Mouse (Mus musculus) regulatory T cell (primary cell): ENCODE results near the gene Ubtf.
"Not testable (repeated sequence)": the region's sequence is repeated elsewhere in the genome, so short reads cannot be mapped to it uniquely, and the experiment has no call there.

ENCODE experiments used
- in situ Hi-C: fragments of 300-600 bp; cut with MboI, MseI; formaldehyde crosslinking; loops from one replicate; pipeline ENCODE4 v1.15.1; 2025; ENCODE audit warnings: high pct_unique_total_duplicates

Gene Ubtf

GRCm38 (mm10) chr11:102296491-102297472 lies 22.8 kb downstream of the Ubtf start, which contains the start of gene Atxn7l3:
Atxn7l3 (minus strand) TSS chr11:102296631.
- in situ Hi-C loops: loop anchor here (10.0 kb wide), 1 partner anchor 108 kb away; the partner anchor contains the start of gene Slc25a39

GRCm38 (mm10) chr11:102295598-102296471 lies 23.7 kb downstream of the Ubtf start:
- in situ Hi-C loops: loop anchor here (10.0 kb wide), 1 partner anchor 109 kb away; the partner anchor contains the start of gene Slc25a39

GRCm38 (mm10) chr11:102294887-102295597 lies 24.5 kb downstream of the Ubtf start:
- in situ Hi-C loops: loop anchor here (10.0 kb wide), 1 partner anchor 110 kb away; the partner anchor contains the start of gene Slc25a39

GRCm38 (mm10) chr11:102294416-102294815 lies 25.1 kb downstream of the Ubtf start:
- in situ Hi-C loops: loop anchor here (10.0 kb wide), 1 partner anchor 110 kb away; the partner anchor contains the start of gene Slc25a39

GRCm38 (mm10) chr11:102293971-102294370 lies 25.6 kb downstream of the Ubtf start:
- in situ Hi-C loops: loop anchor here (10.0 kb wide), 1 partner anchor 111 kb away; the partner anchor contains the start of gene Slc25a39

GRCm38 (mm10) chr11:102291051-102291535 lies 28.4 kb downstream of the Ubtf start:
- in situ Hi-C loops: loop anchor here (10.0 kb wide), 1 partner anchor 114 kb away; the partner anchor contains the start of gene Slc25a39

- in situ Hi-C loops: loop anchor here (10.0 kb wide), 1 partner anchor 115 kb away; the partner anchor contains the start of gene Slc25a39
Measured at GRCm38 (mm10) chr11:102290141-102290540, 29.4 kb downstream of the Ubtf start.

- in situ Hi-C loops: loop anchor here (10.0 kb wide), 1 partner anchor 115 kb away; the partner anchor contains the start of gene Slc25a39
Measured at GRCm38 (mm10) chr11:102289511-102290100, 29.9 kb downstream of the Ubtf start.

- in situ Hi-C loops: no loop called here
Measured at GRCm38 (mm10) chr11:102288913-102289312, 30.6 kb downstream of the Ubtf start.

- in situ Hi-C loops: no loop called here
Measured at GRCm38 (mm10) chr11:102288027-102288804, 31.3 kb downstream of the Ubtf start.

- in situ Hi-C loops: no loop called here
Measured at GRCm38 (mm10) chr11:102287485-102287884, 32.1 kb downstream of the Ubtf start.

GRCm38 (mm10) chr11:102285095-102285834 lies 34.3 kb downstream of the Ubtf start:
- in situ Hi-C loops: no loop called here

GRCm38 (mm10) chr11:102284501-102285094 lies 34.9 kb downstream of the Ubtf start, which contains the start of gene Tmub2:
Tmub2 (plus strand) TSS chr11:102284931.
- in situ Hi-C loops: no loop called here

GRCm38 (mm10) chr11:102283922-102284321 lies 35.6 kb downstream of the Ubtf start:
- in situ Hi-C loops: no loop called here

GRCm38 (mm10) chr11:102280267-102280666 lies 39.3 kb downstream of the Ubtf start:
- in situ Hi-C loops: not testable (repeated sequence)

- in situ Hi-C loops: loop anchor here (10.0 kb wide), 1 partner anchor 415 kb away; no protein-coding TSS in a partner anchor
Measured at GRCm38 (mm10) chr11:102279595-102279994, 39.9 kb downstream of the Ubtf start.

GRCm38 (mm10) chr11:102277754-102278153 lies 41.8 kb downstream of the Ubtf start:
- in situ Hi-C loops: loop anchor here (10.0 kb wide), 1 partner anchor 413 kb away; no protein-coding TSS in a partner anchor

- in situ Hi-C loops: loop anchor here (10.0 kb wide), 1 partner anchor 412 kb away; no protein-coding TSS in a partner anchor
Measured at GRCm38 (mm10) chr11:102276411-102276915, 43.1 kb downstream of the Ubtf start.
